Mouse (Mus musculus) hindbrain, embryonic 14.5 days (tissue): ENCODE data around the gene Atp5f1. TPM values are rescaled to one million over a fixed set of nuclear protein-coding genes. Genes with fewer than 3 reads are reported as not detected.

Experiments
- ATAC-seq: fragments of 200-750 bp; cut with Nextera tagmentation; 2 replicates; pipeline ENCODE4 v1.8.0; 2017; ENCODE audit warnings: moderate number of reproducible peaks, mild to moderate bottlenecking, moderate TSS enrichment, moderate library complexity; ENCODE audit not compliant: low FRiP score
- DNase-seq: peaks from one replicate; pipeline ENCODE4 v3.0.0-alpha.2; 2015; ENCODE audit warnings: low spot score
- H3K27ac ChIP-seq: fragments of 300-500 bp; sonication (generic); 2 replicates; pipeline ENCODE4 v1.5.1; 2014; ENCODE audit warnings: mild to moderate bottlenecking, moderate library complexity
- H3K27me3 ChIP-seq: fragments of 300-500 bp; sonication (generic); 2 replicates; pipeline ENCODE4 v1.6.1; 2014; ENCODE audit warnings: mild to moderate bottlenecking, low read length, mixed read lengths; ENCODE audit not compliant: control insufficient read depth, insufficient read depth
- H3K36me3 ChIP-seq: fragments of 300-500 bp; sonication (generic); replicated peaks from 2 replicates; pipeline ENCODE4 v1.6.1; 2014; ENCODE audit not compliant: control insufficient read depth, insufficient read depth
- H3K4me1 ChIP-seq: fragments of 300-500 bp; sonication (generic); replicated peaks from 2 replicates; pipeline ENCODE4 v1.6.1; 2014; ENCODE audit warnings: antibody characterized with exemption, low read length, mixed read lengths; ENCODE audit not compliant: control insufficient read depth, insufficient read depth
- H3K4me2 ChIP-seq: fragments of 300-500 bp; sonication (generic); replicated peaks from 2 replicates; pipeline ENCODE4 v1.6.1; 2014; ENCODE audit warnings: mild to moderate bottlenecking, moderate library complexity
- H3K4me3 ChIP-seq: fragments of 300-500 bp; sonication (generic); replicated peaks from 2 replicates; pipeline ENCODE4 v1.5.1; 2014; ENCODE audit warnings: mild to moderate bottlenecking, low read length
- H3K9ac ChIP-seq: fragments of 300-500 bp; sonication (generic); 2 replicates; pipeline ENCODE4 v1.6.1; 2014
- H3K9me3 ChIP-seq: fragments of 300-500 bp; sonication (generic); 2 replicates; pipeline ENCODE4 v1.6.1; 2016; ENCODE audit warnings: low read length; ENCODE audit not compliant: control insufficient read depth
- WGBS: fragments of 180-500 bp; shearing (Covaris S2); extraction: QIAGEN DNeasy Blood & Tissue Kit; methylation state at CpG from one replicate; pipeline ENCODE4 v1.1.7; 2014; 5-methylcytosine and 5-hydroxymethylcytosine counted together
- polyA plus RNA-seq: library from polyadenylated mRNA; unstranded; fragments of >200 nt; fragmentation: Nextera tagmentation; extraction: Ambion mirVana; gene quantifications from 2 replicates; pipeline ENCODE4 v1.2.1, GENCODE M21; 2014

Gene Atp5f1
- polyA plus RNA-seq, 1 experiment from 2014 or later, result 604 TPM

DNA sequence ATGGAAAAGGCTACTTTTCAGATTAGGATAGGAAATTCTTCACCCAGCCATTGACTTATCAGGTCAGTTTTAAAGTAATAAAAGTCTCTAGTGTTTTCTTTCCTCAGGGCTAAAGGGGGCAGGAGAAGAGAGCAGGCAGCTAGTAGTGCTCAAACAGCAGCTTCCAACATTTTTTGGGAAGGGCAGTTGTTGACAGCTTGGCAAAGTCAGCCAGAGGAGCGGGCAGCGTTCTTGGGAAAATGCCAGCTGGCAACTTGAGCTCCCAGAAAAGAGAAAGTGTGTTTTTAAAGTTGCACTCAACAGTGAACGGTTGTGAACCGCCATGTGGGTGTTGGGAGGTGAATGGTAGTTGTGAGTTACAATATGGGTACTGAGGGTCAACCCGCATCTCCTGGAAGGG lies 24.9 kb downstream of the Atp5f1 start:
- no peak overlapping the region for H3K4me2 ChIP-seq
- no peaks in the 10 kb centered on the region for H3K9me3 ChIP-seq
- H3K9ac ChIP-seq, result no peak overlapping the region
- ATAC-seq, result no peak
- 83% methylated on average over 5 of the region's 5 CpGs for WGBS
- no peak overlapping the region for H3K4me3 ChIP-seq
- H3K4me1 ChIP-seq, result no peaks in the 10 kb centered on the region
- H3K27me3 ChIP-seq, result no peaks in the 10 kb centered on the region
- H3K36me3 ChIP-seq, result peaks cover 4% of the 10 kb centered on the region
- no peak for DNase-seq
- no peak overlapping the region for H3K27ac ChIP-seq

DNA sequence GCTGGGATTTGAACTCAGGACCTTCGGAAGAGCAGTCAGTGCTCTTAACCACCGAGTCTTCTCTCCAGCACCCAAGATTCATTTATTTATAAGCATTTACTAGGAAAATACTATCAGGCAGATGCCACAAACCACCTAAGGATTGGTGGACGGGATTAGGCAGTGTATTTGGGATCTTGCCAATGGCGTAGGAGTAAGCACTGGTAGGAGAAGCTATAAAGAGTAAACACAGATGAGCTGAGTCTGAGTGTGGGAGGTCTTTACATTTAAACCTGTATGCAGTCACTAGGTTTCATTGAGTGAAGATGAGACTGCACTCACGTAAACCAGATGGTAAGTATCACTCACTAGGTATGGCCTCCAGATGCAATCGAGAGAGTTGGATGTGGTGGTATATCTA lies 26.0 kb downstream of the Atp5f1 start:
- Histone ChIP-seq H3K4me2 (no peak overlapping the region), H3K27me3 (no peaks in the 10 kb centered on the region), H3K4me1 (no peaks in the 10 kb centered on the region), H3K9ac (no peak overlapping the region), H3K4me3 (no peak overlapping the region), H3K36me3 (no peaks in the 10 kb centered on the region; the same call in none of the 2 replicates), H3K27ac (no peak overlapping the region), H3K9me3 (no peaks in the 10 kb centered on the region)
- DNase-seq, result no peak
- WGBS, result 94% methylated on average over 6 of the region's 6 CpGs
- ATAC-seq, result no peak

DNA sequence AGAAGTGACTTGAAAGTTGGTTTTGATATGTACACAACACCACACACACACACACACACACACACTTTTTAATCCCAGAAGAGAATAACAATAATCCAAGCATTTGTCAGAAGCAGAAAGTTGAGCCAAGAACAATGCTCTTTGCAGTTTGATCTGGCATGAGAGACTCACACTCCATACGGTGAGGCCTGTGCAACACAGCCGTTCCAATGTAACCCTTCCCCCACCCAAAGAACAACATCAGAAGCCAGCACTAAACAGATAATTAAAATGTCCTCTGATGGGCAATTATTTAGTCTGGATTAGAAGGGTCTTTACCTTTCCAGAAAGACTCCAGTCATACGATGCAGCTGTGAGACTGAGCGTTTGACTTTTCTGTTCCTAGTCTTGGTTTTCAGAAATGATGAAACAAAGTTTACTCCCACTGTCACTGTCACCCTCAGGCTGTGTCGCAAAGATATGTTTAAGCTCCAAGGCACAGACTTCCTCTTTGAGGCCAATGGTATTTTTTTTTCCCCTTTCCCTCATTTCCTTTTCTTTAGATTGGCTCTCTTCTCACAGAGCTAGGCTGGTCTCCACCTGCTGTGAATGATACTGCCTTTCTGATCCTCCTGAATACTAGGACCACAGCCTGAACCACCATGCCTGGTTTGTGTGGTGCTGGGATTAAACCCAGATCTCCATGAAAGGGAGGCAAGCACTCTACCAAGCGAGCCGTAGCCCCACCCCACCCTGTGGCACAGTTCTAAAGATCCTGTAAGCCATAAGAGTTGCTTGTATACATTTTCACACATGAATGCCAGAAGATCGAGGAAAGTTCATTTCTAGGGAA lies 27.4 kb downstream of the Atp5f1 start, which contains the start of gene I830077J02Rik:
TSS of gene I830077J02Rik (minus strand) at position 425 of the 832 bp plus-strand sequence.
- Histone ChIP-seq H3K9ac (no peak within 1 kb of the TSS), H3K4me1 (no peaks in the 10 kb centered on the region), H3K4me3 (no peak within 1 kb of the TSS), H3K27ac (no peak within 1 kb of the TSS), H3K27me3 (no peaks in the 10 kb centered on the region), H3K4me2 (no peak within 1 kb of the TSS), H3K36me3 (no peaks in the 10 kb centered on the region; the same call in none of the 2 replicates), H3K9me3 (no peaks in the 10 kb centered on the region)
- 89% methylated on average over 8 of the region's 8 CpGs for WGBS
- ATAC-seq (no peak), DNase-seq (no peak)

DNA sequence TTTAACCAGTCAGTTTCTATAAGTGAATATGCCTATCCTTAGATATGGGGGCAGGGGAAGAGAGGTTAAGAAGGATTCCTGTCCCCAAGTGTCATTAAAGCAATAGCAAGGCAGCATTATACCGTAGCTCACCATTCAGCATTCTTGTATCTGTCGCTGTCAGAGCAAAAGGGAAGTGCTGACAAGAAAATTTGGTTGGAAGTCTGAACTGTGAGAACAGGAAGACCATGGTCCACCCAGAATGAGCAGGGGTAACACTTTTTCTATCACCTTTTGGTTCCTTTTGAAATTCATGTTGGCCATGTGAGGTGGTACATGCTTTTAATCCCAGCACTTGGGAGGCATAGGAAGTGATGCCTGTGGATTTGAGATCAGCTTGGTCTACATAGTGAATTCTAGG lies 28.8 kb downstream of the Atp5f1 start:
- H3K4me1 ChIP-seq, result no peaks in the 10 kb centered on the region
- no peak overlapping the region for H3K27ac ChIP-seq
- H3K4me3 ChIP-seq, result no peak overlapping the region
- H3K36me3 ChIP-seq, result no peaks in the 10 kb centered on the region; the same call in 1 of the 2 replicates
- no peaks in the 10 kb centered on the region for H3K27me3 ChIP-seq
- H3K9ac ChIP-seq, result no peak overlapping the region
- 95% methylated on average over 2 of the region's 2 CpGs for WGBS
- H3K4me2 ChIP-seq, result no peak overlapping the region
- no peaks in the 10 kb centered on the region for H3K9me3 ChIP-seq
- DNase-seq (no peak), ATAC-seq (no peak)

DNA sequence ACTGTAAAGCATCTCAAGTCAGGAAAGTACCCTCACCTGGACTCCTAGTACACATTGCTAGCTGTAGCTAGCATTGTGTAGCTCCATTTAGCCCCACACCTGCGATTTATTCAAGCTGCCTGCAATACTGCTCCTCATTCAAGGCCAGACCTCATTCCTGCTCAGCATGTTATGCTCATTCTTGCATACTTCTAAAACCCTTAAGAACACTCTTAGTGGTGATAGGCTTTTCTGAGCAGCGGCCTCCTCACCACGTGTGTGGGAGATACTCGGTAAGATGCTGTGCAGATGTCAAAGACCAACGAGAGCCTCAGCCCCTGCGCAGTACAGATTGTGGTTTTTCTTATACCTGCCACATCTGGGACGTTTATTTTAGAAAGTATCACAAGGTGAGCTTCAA lies 30.1 kb downstream of the Atp5f1 start:
- Histone ChIP-seq H3K9ac (no peak overlapping the region), H3K36me3 (no peaks in the 10 kb centered on the region; the same call in 1 of the 2 replicates), H3K4me3 (no peak overlapping the region), H3K27me3 (no peaks in the 10 kb centered on the region), H3K27ac (no peak overlapping the region), H3K4me2 (no peak overlapping the region), H3K9me3 (no peaks in the 10 kb centered on the region), H3K4me1 (no peaks in the 10 kb centered on the region)
- ATAC-seq, result no peak
- DNase-seq, result no peak
- WGBS, result 81% methylated on average over 7 of the region's 7 CpGs

DNA sequence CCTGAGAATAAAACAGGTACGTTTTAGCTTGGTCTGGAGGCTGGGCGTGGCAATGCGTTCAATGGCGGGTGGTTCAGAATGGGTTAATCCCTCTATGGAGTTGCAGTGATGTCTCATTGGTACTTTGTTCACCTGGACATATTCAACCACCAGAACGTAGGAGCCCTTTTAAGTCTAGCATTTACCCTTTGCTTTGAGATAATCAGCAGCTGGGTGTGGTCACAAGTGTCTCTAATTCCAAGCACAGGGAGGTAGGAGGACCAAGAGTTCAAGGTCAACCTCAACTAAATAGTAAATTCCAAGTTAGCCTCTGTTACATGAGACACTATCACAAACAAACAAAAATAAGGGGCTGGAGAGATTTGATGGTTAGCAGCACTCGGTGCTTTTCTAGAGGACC lies 31.1 kb downstream of the Atp5f1 start:
- H3K36me3 ChIP-seq, result no peaks in the 10 kb centered on the region
- H3K27ac ChIP-seq, result no peak overlapping the region
- no peak overlapping the region for H3K4me3 ChIP-seq
- no peaks in the 10 kb centered on the region for H3K27me3 ChIP-seq
- H3K4me1 ChIP-seq, result no peaks in the 10 kb centered on the region
- H3K4me2 ChIP-seq, result no peak overlapping the region
- ATAC-seq, result no peak
- WGBS, result 88% methylated on average over 6 of the region's 6 CpGs
- no peaks in the 10 kb centered on the region for H3K9me3 ChIP-seq
- DNase-seq, result no peak
- H3K9ac ChIP-seq, result no peak overlapping the region

DNA sequence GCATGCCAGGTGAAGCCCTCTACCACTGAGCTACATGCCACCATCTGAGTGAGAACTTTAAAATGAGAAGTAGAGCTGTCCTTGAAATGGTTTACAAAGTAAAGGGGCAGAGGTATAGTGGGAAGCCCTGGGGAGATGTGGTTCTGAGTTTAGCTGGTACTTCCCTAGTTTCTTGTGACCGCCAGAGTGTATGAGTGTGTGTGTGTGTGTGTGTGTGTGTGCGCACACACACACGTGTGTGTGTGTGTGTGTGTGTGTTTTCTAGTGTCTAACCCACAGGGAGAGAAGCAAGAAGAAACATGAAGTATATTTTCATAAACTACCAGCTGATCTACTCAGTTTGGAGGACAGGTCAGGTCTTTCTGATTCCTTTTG lies 31.7 kb downstream of the Atp5f1 start:
- no peaks in the 10 kb centered on the region for H3K27me3 ChIP-seq
- no peak overlapping the region for H3K4me2 ChIP-seq
- H3K27ac ChIP-seq, result no peak overlapping the region
- no peaks in the 10 kb centered on the region for H3K36me3 ChIP-seq
- DNase-seq (no peak), ATAC-seq (no peak)
- WGBS, result 87% methylated on average over 3 of the region's 3 CpGs
- no peaks in the 10 kb centered on the region for H3K9me3 ChIP-seq
- H3K9ac ChIP-seq, result no peak overlapping the region
- H3K4me1 ChIP-seq, result no peaks in the 10 kb centered on the region
- no peak overlapping the region for H3K4me3 ChIP-seq

DNA sequence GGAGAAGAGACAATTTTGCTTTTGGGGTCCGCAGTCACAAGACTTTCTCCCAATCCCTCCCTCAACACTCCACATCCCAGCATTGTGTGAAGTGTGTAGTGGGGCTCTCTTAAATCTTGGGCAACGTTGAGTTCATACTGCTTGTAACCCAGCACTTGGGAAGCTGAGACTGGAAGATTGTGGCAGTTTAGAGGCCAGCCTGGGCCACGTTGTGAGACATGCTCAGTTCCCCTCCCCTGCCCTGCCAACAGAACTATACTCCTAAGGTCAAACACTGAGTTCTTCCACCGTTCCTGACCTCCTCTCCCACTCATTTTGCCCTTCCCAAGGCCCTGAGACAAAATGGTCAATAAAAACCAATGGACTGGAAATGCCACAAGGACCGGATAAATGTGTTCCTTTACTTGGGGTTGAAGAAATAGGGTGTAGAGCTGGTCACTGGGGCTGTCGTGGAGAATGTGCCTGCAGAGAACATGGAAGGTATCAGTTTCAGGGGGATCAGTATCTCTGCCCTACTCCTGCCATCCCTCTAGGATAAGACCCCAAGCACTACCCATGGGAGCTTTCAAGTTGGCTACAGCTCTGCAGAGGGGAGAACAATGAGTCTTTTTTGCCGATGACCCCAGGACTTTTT lies 32.2 kb downstream of the Atp5f1 start:
- H3K4me1 ChIP-seq, result no peaks in the 10 kb centered on the region
- no peak overlapping the region for H3K9ac ChIP-seq
- DNase-seq, result no peak
- 84% methylated on average over 7 of the region's 7 CpGs for whole genome bisulfite sequencing
- H3K4me3 ChIP-seq, result no peak overlapping the region
- H3K27ac ChIP-seq, result no peak overlapping the region
- no peaks in the 10 kb centered on the region for H3K36me3 ChIP-seq
- no peaks in the 10 kb centered on the region for H3K9me3 ChIP-seq
- no peaks in the 10 kb centered on the region for H3K27me3 ChIP-seq
- no peak overlapping the region for H3K4me2 ChIP-seq
- no peak for ATAC-seq

DNA sequence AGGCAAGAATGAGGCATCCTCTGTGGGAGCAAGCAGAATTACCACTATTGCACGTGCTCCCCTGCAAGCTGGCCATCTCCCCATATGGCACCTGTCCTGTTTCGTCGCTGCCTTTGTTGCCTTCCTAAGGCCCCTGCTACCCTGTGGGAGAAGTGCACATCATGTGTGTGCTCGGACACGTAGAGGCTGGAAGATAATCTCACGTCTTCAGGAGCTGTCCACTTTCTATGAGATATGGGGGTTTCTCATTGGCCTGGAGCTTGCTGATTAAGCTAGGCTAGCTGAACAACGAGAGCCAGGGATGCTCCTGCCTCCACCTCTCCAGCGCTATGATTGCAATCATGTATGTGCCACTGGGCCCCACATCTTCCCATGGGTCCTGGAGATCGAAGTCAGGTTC lies 35.3 kb downstream of the Atp5f1 start:
- ATAC-seq, result no peak
- Histone ChIP-seq H3K9me3 (no peaks in the 10 kb centered on the region), H3K4me1 (no peaks in the 10 kb centered on the region), H3K36me3 (no peaks in the 10 kb centered on the region), H3K4me2 (no peak overlapping the region), H3K9ac (no peak overlapping the region), H3K4me3 (no peak overlapping the region), H3K27ac (no peak overlapping the region), H3K27me3 (no peaks in the 10 kb centered on the region)
- DNase-seq, result no peak
- 91% methylated on average over 9 of the region's 9 CpGs for WGBS
